Mouse (Mus musculus): Measurements from ENCODE around the gene Gm12117.

DNA sequence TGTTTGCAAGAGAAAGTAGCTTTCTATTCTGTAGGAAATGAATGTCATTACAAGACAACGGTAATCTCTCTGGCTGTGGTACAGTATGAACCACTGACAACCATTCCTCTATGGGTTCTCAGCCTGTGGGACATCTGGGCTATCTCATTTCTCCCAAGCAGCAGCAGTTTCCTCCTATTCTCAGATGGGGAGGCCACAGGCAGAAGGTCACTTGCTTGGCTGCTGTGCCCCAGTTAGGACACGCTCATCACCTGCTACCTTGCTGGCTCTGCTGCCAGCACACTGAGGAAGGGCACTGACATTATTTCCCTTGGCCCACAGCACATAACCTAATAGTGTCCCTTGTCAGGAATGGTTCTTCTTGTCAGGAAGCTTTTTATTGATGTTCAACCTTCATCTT, 48.4 kb downstream of the Gm12117 start:
- TF ChIP-seq CTCF (IDR thresholded peaks at IDR 0.05; ENCODE audit: low read depth) = no peak
- TF ChIP-seq EP300 (IDR thresholded peaks at IDR 0.05; ENCODE audit: low read depth) = no peak
